Comparison of ENCODE assay signal across 29 mouse cellular contexts in the genomic region with DNA sequence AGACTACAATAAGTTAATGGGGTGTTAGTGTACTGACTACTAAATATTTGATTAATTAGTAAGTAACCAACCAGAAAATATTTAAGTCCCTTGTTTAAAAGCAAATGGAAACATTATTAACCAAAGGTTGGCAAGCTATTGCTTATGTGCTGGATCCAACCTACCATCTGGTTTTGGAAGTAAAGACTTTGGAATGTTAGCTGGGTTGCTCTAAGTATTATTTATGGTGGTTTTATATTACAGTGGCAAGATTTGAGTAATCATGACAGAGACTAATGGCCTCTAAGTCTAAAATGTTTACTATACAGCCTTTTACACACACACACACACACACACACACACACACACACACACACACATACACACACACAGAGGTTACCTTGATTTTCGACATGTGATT.
"Had no signal": no experiment of that assay in that cellular context is flagged by ENCODE, and none has a peak within 500 bp of the region (broad histone marks: within the 10 kb centered on the region; RNA-seq: fewer than 3 reads in every experiment).

No protein-coding gene starts in this region.

- H3K9ac ChIP-seq: embryonic facial prominence, embryonic 12.5 days; embryonic facial prominence, embryonic 13.5 days; embryonic facial prominence, embryonic 15.5 days; forebrain, embryonic 12.5 days; forebrain, embryonic 13.5 days; forebrain, embryonic 15.5 days; forebrain, postnatal 0 days had no signal

- H3K4me1 ChIP-seq: embryonic facial prominence, embryonic 10.5 days; embryonic facial prominence, embryonic 12.5 days; embryonic facial prominence, embryonic 13.5 days; embryonic facial prominence, embryonic 15.5 days; forebrain, embryonic 10.5 days; forebrain, embryonic 12.5 days; forebrain, embryonic 13.5 days; forebrain, embryonic 15.5 days; heart, embryonic 10.5 days had no signal

- H3K27ac ChIP-seq: embryonic facial prominence, embryonic 10.5 days; embryonic facial prominence, embryonic 12.5 days; embryonic facial prominence, embryonic 13.5 days; embryonic facial prominence, embryonic 15.5 days; forebrain, embryonic 10.5 days; forebrain, embryonic 12.5 days; forebrain, embryonic 13.5 days; forebrain, embryonic 15.5 days; gastrocnemius, adult 2 months; heart, adult 2 months; heart, embryonic 10.5 days had no signal

- DNase-seq: cerebellum, adult 8-10 months; cerebellum, adult 9-10 months; cerebellum, adult 9-11 months; cerebellum, postnatal 10 days; cerebellum, postnatal 14 days; cerebellum, postnatal 25 days; cerebellum, postnatal 36 days; embryo, embryonic 11 days; forebrain, postnatal 0 days; gastrocnemius, adult 2 months; gastrocnemius, postnatal 10 days; gastrocnemius, postnatal 14 days; gastrocnemius, postnatal 25 days; gastrocnemius, postnatal 36 days; heart, adult 11 months; heart, adult 18-20 months; heart, adult 2 months had no signal

- H3K4me3 ChIP-seq: embryonic facial prominence, embryonic 10.5 days; embryonic facial prominence, embryonic 12.5 days; embryonic facial prominence, embryonic 13.5 days; embryonic facial prominence, embryonic 15.5 days; erythroblast, embryonic 14.5 days; forebrain, embryonic 10.5 days; forebrain, embryonic 12.5 days; forebrain, embryonic 13.5 days; forebrain, embryonic 15.5 days; gastrocnemius, adult 2 months; heart, adult 2 months; heart, embryonic 10.5 days had no signal

- ATAC-seq: forebrain, embryonic 13.5 days; forebrain, embryonic 14.5 days; forebrain, embryonic 15.5 days; forebrain, embryonic 16.5 days; forebrain, postnatal 0 days had no signal

- H3K9me3 ChIP-seq: embryonic facial prominence, embryonic 10.5 days; embryonic facial prominence, embryonic 12.5 days; embryonic facial prominence, embryonic 13.5 days; embryonic facial prominence, embryonic 15.5 days; forebrain, embryonic 10.5 days; forebrain, embryonic 12.5 days; forebrain, embryonic 13.5 days; forebrain, embryonic 15.5 days; heart, embryonic 10.5 days had no signal

- H3K4me2 ChIP-seq: embryonic facial prominence, embryonic 12.5 days; embryonic facial prominence, embryonic 13.5 days; embryonic facial prominence, embryonic 15.5 days; forebrain, embryonic 12.5 days; forebrain, embryonic 13.5 days; forebrain, embryonic 15.5 days had no signal

- H3K36me3 ChIP-seq: embryonic facial prominence, embryonic 10.5 days; embryonic facial prominence, embryonic 12.5 days; embryonic facial prominence, embryonic 13.5 days; embryonic facial prominence, embryonic 15.5 days; forebrain, embryonic 10.5 days; forebrain, embryonic 12.5 days; forebrain, embryonic 15.5 days; heart, embryonic 10.5 days had no signal

- H3K27me3 ChIP-seq: embryonic facial prominence, embryonic 12.5 days; embryonic facial prominence, embryonic 13.5 days; embryonic facial prominence, embryonic 15.5 days; forebrain, embryonic 12.5 days; forebrain, embryonic 13.5 days; forebrain, embryonic 15.5 days had no signal
